Mouse (Mus musculus) brain, adult 2 months (tissue): ENCODE results near the gene Kcnj3.

Experiments
- DNase-seq: peaks from one replicate; pipeline ENCODE4 v3.0.0; 2011; ENCODE audit warnings: low read depth, low spot score

Gene Kcnj3

DNA sequence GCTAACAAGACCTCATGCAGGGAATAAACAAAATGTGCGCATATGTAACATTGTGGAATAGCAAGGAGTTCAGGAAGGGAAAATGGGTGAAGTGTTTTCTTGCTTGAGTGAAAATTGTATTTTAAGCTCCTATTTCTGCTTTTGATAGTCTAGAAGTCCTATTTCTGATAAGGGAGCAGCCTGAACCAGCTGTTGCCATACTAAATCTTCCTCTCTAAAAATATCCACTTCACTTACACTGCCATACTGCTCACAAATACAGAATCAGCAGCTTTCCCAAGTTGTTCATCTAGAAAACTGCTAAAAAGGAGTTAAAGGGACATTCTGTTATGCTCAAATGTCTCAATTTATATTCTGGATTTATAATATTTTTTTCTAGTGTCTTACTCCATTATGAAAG is 69.9 kb downstream of the Kcnj3 start:
- DNase-seq, result peak; percentile 70

DNA sequence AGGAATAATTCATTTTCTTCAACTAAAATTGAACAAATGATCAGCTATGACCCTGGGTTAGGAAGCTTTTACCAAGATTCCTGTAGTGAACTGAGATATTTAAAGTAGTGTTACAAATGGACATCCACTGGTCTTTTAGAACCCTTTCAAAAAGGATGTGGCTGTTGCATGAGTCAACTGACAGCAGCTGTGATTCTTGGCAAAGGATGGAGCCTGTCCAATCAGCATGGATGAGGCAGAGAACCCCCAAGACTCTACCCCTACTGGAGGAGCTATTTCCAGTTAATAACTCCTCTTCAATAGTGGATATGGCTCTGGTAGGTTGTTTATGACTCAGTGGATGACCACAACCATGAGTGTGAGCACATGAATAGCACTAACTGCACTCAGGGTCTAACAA is 81.5 kb downstream of the Kcnj3 start:
- DNase-seq, result peak; percentile 39

DNA sequence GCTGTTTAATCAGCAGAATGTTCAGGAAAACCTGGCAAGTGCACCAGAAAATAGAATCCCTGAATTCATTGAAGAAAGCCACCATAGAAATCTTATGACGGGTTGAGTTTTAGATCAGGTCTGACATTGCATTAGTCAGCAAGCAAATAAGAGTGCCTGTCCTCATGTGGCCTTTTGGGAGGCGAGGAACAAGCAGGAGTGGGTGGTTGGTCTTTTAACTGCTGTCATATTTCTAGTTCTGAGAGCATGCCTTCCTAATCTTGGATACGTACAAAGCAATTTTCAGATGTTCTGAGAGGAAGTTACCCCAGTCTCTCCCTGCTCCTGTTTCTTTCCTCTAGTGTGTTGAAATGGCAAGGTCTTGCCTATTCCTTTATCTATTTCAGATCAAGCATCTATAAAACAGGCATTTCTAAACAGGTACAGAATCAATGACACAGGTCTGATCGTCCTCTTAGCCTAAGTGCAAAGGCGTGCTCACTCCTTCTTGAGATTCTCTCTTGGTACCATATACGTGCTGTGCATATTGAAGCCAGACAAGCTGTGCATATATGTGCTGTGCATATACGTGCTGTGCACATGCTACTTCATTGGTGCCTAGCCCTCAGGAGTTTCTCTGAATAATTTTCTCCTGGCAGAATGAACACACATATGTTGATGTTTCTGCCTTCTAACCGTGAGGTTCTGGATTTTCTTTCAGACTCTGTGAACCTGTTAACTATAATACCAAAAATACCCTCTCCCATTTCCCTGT is 97.1 kb downstream of the Kcnj3 start:
- peak; percentile 77 for DNase-seq

DNA sequence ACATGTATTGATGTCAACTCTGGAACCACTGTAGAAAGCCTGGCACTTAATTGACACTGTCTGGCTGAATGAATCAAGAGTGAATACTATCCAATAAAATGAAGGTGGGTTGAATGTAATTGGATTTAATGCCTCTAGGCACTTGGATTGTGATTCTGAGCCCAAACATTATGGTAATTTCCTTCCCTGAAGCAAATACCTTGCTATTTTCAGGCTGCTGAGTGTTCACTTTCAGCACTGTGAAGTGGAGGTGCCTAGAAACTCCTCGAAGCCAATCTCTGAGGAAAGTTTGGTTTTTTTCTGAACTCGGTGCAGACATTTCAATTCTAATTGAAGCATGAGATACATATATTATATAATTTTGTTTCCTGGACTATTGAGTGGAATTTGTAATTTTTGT is 99.2 kb downstream of the Kcnj3 start:
- DNase-seq, result peak; percentile 64

DNA sequence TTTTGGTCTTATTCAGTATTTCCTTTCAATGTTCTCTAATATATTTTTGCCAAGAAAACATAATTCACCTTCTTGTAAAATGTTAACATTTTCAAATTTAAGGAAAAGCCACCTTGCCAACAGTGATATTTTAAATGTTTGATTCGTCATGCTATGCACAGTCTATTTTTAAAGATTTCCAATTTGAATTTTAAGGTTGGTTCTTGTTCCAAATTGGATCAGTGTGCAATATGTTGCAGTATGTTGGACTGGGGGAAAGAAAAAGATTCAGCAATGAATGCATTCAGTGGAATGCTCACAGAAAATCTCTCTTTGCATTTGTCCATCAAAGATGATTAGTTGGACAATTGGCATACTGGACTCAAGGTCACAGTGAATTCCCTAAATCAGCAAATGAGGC is 99.7 kb downstream of the Kcnj3 start:
- DNase-seq, result peak; percentile 53

DNA sequence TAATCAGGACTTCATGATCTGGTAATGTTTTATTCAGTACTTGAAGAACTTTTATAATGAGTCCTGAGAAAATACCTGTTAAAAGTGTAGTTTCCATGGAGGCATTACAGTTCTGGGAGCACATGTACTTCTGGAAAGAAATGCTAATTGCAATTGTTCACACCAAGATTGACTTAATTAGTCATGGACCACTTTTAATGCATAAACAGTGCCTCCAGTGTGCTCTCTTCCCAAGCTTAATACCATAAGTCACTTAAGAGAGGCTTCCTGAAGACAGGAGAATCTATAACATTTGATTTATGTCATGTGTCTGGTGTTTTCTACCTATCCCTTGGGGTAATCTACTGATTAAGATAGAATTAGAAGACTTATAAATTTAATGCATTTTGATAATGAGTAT is 111.8 kb downstream of the Kcnj3 start:
- no peak for DNase-seq

DNA sequence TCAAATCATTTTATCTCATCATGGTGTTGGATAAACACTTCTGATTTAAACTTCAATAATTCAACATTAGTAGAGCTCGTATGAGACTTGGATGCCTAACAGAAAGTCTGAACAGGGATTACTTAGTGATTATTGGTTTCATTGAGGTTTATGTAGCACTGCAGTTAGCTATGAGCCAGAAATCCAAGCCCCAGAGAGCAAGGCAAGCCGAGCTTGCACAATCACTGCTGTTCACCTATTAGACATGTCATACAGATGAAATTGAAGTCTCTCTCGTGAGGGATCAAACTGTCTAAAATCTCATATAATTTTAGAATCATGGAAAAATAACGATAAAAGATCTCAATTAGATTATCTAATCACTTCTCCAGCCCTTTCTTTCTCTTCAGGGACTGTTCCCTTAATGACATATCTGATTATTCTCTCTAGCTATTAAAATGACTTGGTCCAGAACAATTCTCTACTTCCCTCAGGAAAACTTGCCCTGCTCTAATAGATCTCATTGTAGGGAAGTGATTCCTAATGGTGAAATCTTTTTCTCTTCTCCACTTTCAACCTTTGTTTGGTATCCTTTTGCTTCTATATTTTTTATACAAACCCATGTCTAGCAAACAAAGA is 122.7 kb downstream of the Kcnj3 start:
- no peak for DNase-seq

DNA sequence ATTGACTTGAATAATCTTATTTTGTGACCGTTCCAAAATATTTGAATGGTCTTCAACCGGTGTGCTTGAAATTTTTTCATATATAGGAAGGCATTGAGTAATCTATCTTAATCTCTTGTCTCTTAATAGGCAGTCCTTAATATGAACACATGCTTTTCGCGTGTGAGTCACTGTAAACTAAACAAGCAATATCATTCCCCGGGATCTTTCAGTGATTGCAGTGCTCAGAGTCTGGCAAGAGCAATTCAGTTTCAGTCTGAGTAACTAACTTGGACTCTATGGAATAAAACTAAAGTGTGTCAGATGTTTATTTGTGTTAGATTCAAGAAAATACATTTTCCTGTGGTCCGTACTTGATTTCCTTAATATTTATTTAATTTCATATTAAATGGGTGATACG is 133.5 kb downstream of the Kcnj3 start:
- no peak for DNase-seq

DNA sequence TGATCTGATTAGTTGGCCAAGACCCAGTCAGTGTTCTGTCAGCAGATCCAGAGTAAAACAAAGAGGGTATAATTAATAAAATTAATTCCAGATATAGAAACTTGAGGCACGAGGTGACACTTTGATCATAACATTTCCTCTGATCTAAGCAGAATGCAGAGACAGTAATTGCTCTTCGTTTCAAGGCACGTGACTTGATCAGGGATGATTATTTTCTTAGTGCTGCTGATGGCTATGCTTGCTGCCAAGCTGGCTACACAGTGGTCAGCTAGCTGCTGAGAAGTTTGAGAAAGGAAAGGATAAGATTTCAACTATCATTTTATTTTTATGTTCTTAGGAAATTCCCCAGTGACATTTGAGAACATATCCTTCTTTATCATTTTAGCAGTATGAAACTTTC is 135.7 kb downstream of the Kcnj3 start:
- DNase-seq, result no peak

DNA sequence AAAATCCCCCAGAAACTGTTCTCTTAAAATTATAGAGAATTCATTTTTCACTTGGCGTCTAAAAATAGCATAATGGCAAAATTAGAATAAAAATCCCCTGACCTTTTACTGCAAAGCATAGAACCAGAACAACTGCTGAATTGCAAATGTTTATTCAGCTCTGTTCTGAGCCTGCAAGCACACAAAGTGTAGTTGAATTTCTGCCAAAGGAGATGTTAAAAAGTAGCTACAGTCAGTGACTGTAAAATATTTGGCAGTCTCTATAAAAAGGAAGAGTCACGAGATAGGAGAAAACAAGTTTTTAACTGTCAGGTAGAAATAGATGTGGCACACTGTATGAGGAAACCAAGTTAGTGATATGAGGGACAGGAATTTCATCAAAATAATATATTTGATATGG is 144.5 kb downstream of the Kcnj3 start:
- DNase-seq, result peak; percentile 68

DNA sequence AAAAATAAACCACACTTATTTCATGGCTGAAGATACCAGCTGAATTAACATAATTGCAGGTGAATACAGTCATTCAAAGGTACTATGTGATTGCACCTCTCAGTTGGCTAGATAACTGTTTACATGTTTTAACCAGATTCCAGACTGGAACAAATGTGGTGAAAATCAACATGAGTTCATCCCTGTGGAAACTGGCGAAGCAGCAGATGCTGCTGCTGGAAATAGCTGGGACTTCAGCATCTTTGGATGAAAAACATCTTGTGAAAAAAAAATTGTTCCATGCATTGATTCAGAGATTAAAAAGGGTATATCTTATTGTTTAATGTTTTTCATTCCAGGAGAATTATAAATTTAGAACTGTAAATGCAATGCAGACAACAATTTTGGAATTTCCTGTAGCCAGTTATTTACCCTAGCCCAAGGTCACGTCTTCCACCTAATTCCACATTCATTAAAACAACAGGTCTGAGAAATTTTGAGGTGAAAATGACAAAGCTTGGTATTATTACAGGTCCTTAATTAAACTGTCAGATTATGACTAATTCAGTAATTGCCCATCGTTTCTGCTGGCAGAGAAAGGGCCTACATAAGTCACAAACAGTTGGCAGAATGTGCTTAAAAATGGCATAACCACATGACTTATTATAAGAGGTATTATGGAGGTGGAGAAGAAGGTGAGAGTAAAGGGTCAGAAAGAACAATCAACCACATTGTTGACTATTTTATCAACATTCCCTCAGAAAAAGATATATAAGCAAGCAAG is 155.6 kb downstream of the Kcnj3 start:
- DNase-seq, result peak; percentile 84
